ENCODE assay signal across 8 mouse cellular contexts in genomic region chr3:152757464-152758393, GRCm38 (mm10). TPM values are rescaled to one million over a fixed set of nuclear protein-coding genes. Genes with fewer than 3 reads are reported as not detected.
A peak's percentile ranks its signal among the peaks of the same experiment; 100 is the strongest.
DNase-seq lines count a peak whose midpoint lies in the region; ATAC-seq and TF ChIP-seq lines count a peak whose summit lies in the region.

No protein-coding gene starts in this region.

- H3K4me1 ChIP-seq in embryonic facial prominence, embryonic 11.5 days (ENCODE audit: control insufficient read depth, insufficient read depth, low read length), result no peaks in the 10 kb centered on the region
- peaks cover 10% of the 10 kb centered on the region for H3K4me1 ChIP-seq in hindbrain, embryonic 11.5 days (replicated peaks; ENCODE audit: control insufficient read depth, insufficient read depth, low read length)
- H3K4me1 ChIP-seq in cerebellum, adult 2 months (ENCODE audit: control insufficient read depth, insufficient read depth, low read length), result peaks cover 20% of the 10 kb centered on the region

- TF ChIP-seq POLR2A in cerebellum, adult 2 months (IDR thresholded peaks at IDR 0.05; ENCODE audit: borderline replicate concordance, insufficient read depth, low read length), result no peak

- H3K9ac ChIP-seq in embryonic facial prominence, embryonic 11.5 days (replicated peaks; ENCODE audit: low read length), result no peak overlapping the region
- H3K9ac ChIP-seq in hindbrain, embryonic 11.5 days (ENCODE audit: low read depth, low read length), result no peak overlapping the region

- peak; percentile 22 for DNase-seq in left cerebral cortex, adult 11 months (ENCODE audit: low spot score)
- no peak for DNase-seq in left cerebral cortex, postnatal 36 days (ENCODE audit: low spot score in 2 of 2)
- no peak for DNase-seq in embryonic facial prominence, embryonic 11.5 days (ENCODE audit: low spot score)
- DNase-seq in hindbrain, embryonic 11.5 days (ENCODE audit: low spot score), result peak; percentile 15
- DNase-seq in adrenal gland, postnatal 4 days (ENCODE audit: low spot score in 2 of 2), result no peak
- DNase-seq in layer of hippocampus, adult 8-10 months (ENCODE audit: low spot score in 2 of 2), result no peak
- DNase-seq in cerebellum, adult 2 months, result no peak

- H3K4me2 ChIP-seq in embryonic facial prominence, embryonic 11.5 days (ENCODE audit: low read depth, low read length), result no peak overlapping the region
- H3K4me2 ChIP-seq in hindbrain, embryonic 11.5 days (replicated peaks; ENCODE audit: low read depth, low read length), result no peak overlapping the region

- H3K4me3 ChIP-seq in embryonic facial prominence, embryonic 11.5 days (ENCODE audit: low read depth, low read length), result no peak overlapping the region
- H3K4me3 ChIP-seq in hindbrain, embryonic 11.5 days (ENCODE audit: low read depth, low read length), result no peak overlapping the region
- H3K4me3 ChIP-seq in cerebellum, adult 2 months (replicated peaks; ENCODE audit: insufficient read depth, low read depth, low read length), result no peak overlapping the region

- intact Hi-C loops in left cerebral cortex, postnatal 36 days (cut with DNase I), result no loop called here

- H3K9me3 ChIP-seq in embryonic facial prominence, embryonic 11.5 days (replicated peaks; ENCODE audit: control insufficient read depth, low read length), result no peaks in the 10 kb centered on the region
- no peaks in the 10 kb centered on the region for H3K9me3 ChIP-seq in hindbrain, embryonic 11.5 days (ENCODE audit: control insufficient read depth, low read length)

- peak; percentile 20; the same call in 1 of the 2 replicates for ATAC-seq in embryonic facial prominence, embryonic 11.5 days (replicated peaks; ENCODE audit: insufficient number of reproducible peaks, low FRiP score, low TSS enrichment, low read depth)
- peak; percentile 60 for ATAC-seq in hindbrain, embryonic 11.5 days (ENCODE audit: low FRiP score)
- ATAC-seq in megakaryocyte progenitor cell, adult 5-6 weeks (replicated peaks; ENCODE audit: poor library complexity), result peak; percentile 76

- H3K27me3 ChIP-seq in embryonic facial prominence, embryonic 11.5 days (ENCODE audit: control insufficient read depth, insufficient read depth, low read length), result no peaks in the 10 kb centered on the region
- H3K27me3 ChIP-seq in hindbrain, embryonic 11.5 days (ENCODE audit: control insufficient read depth, insufficient read depth, low read length), result no peaks in the 10 kb centered on the region
- H3K27me3 ChIP-seq in cerebellum, adult 2 months (ENCODE audit: control insufficient read depth, insufficient read depth, low read length), result no peaks in the 10 kb centered on the region

- no peak for TF ChIP-seq CTCF in cerebellum, adult 2 months (IDR thresholded peaks at IDR 0.05; ENCODE audit: borderline replicate concordance, insufficient read depth, low read depth, low read length)

- H3K36me3 ChIP-seq in embryonic facial prominence, embryonic 11.5 days (replicated peaks; ENCODE audit: control insufficient read depth, insufficient read depth, low read depth, low read length), result no peaks in the 10 kb centered on the region
- no peaks in the 10 kb centered on the region for H3K36me3 ChIP-seq in hindbrain, embryonic 11.5 days (ENCODE audit: control insufficient read depth, insufficient read depth, low read length)

- 75% methylated on average over 12 of the region's 12 CpGs for WGBS in embryonic facial prominence, embryonic 11.5 days
- 72% methylated on average over 12 of the region's 12 CpGs for WGBS in hindbrain, embryonic 11.5 days
- WGBS in cerebellum, adult 2 months, result 80% methylated on average over 12 of the region's 12 CpGs

- no peak overlapping the region; the same call in 1 of the 2 replicates for H3K27ac ChIP-seq in embryonic facial prominence, embryonic 11.5 days (replicated peaks; ENCODE audit: low read depth, low read length)
- H3K27ac ChIP-seq in hindbrain, embryonic 11.5 days (ENCODE audit: low read depth, low read length), result peak overlapping the region; percentile 56; the same call in 1 of the 2 replicates
- no peak overlapping the region for H3K27ac ChIP-seq in cerebellum, adult 2 months (ENCODE audit: insufficient read depth, low read length)

RNA-seq across cellular contexts. Expression of gene Pigk, which starts 43.8 kb away (rescaled TPM):
- 10 to 100 TPM; 49.5 to 52.9 TPM for total RNA-seq in left cerebral cortex, postnatal 36 days (2021)
- 43.4 and 49.1 TPM in 2 replicates for polyA plus RNA-seq in embryonic facial prominence, embryonic 11.5 days (2014; fragmentation: Nextera tagmentation; extraction: Ambion mirVana)
- 37.6 and 58.3 TPM in 2 replicates for polyA plus RNA-seq in hindbrain, embryonic 11.5 days (2014; fragmentation: Nextera tagmentation; extraction: Ambion mirVana)
- total RNA-seq in megakaryocyte progenitor cell, adult 5-6 weeks (2015), result 49.9 and 53.5 TPM in 2 replicates
- total RNA-seq in megakaryocyte progenitor cell, adult 5-6 weeks (2017), result 50.9 and 66.9 TPM in 2 replicates
- 10 to 100 TPM; 52.9 to 59.3 TPM for total RNA-seq in adrenal gland, postnatal 4 days (2021)
- total RNA-seq in layer of hippocampus, adult 8-10 months (2022), result 10 to 100 TPM; 52.2 to 69.7 (median 55.8) TPM
- polyA plus RNA-seq in cerebellum, adult 2 months (2012; rRNA removed), result 34.4 and 37.1 TPM in 2 replicates

Comparison
In these comparisons a context has a peak if more than half of its experiments do, and no peak if none do; other contexts are left out.
1. DNase-seq: peak in left cerebral cortex, adult 11 months (single experiment) and hindbrain, embryonic 11.5 days (single experiment); none in left cerebral cortex, postnatal 36 days (0 of 2), embryonic facial prominence, embryonic 11.5 days (single experiment), adrenal gland, postnatal 4 days (0 of 2), layer of hippocampus, adult 8-10 months (0 of 2) and cerebellum, adult 2 months (0 of 2).
2. ATAC-seq: peak in every context shown above with its lines; median percentile 76 in megakaryocyte progenitor cell, adult 5-6 weeks; 60 in hindbrain, embryonic 11.5 days; 20 in embryonic facial prominence, embryonic 11.5 days.